23 mouse cellular contexts compared by ENCODE assay signal in genomic region chr10:14234005-14234602, GRCm38 (mm10).
DNase-seq lines count a peak whose midpoint lies in the region; ATAC-seq and TF ChIP-seq lines count a peak whose summit lies in the region.
"Had no signal": no experiment of that assay in that cellular context is flagged by ENCODE, and none has a peak within 500 bp of the region (broad histone marks: within the 10 kb centered on the region; RNA-seq: fewer than 3 reads in every experiment).

No protein-coding gene starts in this region.

- TF ChIP-seq CTCF in Patski (IDR thresholded peaks at IDR 0.05) = no peak

- 43% methylated on average over 5 of the region's 5 CpGs for WGBS in embryonic facial prominence, embryonic 14.5 days
- WGBS in embryonic facial prominence, embryonic 10.5 days = 56% methylated on average over 5 of the region's 5 CpGs

- no peak for ATAC-seq in embryonic facial prominence, embryonic 14.5 days (ENCODE audit: low read depth)
- ATAC-seq in Patski = peak; percentile 95
- ATAC-seq: CD4-positive, CD25-positive, alpha-beta regulatory T cell, adult 4 months had no signal

- H3K36me3 ChIP-seq in embryonic facial prominence, embryonic 14.5 days (ENCODE audit: control insufficient read depth, insufficient read depth, low read length) = no peaks in the 10 kb centered on the region
- no peaks in the 10 kb centered on the region for H3K36me3 ChIP-seq in embryonic facial prominence, embryonic 10.5 days (replicated peaks)
- H3K36me3 ChIP-seq: heart, embryonic 10.5 days; heart, embryonic 15.5 days; hindbrain, embryonic 12.5 days; limb, embryonic 12.5 days; liver, embryonic 15.5 days; midbrain, embryonic 10.5 days; neural tube, embryonic 12.5 days had no signal

- H3K9ac ChIP-seq in embryonic facial prominence, embryonic 14.5 days (ENCODE audit: low read depth, low read length) = no peak overlapping the region
- H3K9ac ChIP-seq: heart, embryonic 15.5 days; hindbrain, embryonic 12.5 days; limb, embryonic 12.5 days; liver, embryonic 15.5 days; lung, embryonic 14.5 days; neural tube, embryonic 12.5 days had no signal

- peak; percentile 25 for DNase-seq in embryonic facial prominence, embryonic 14.5 days (ENCODE audit: low spot score)
- DNase-seq in embryonic facial prominence, embryonic 10.5 days (ENCODE audit: low spot score) = no peak
- peak; percentile 25 for DNase-seq in heart, adult 11 months
- DNase-seq in heart, postnatal 4 days = no peak
- DNase-seq in 3134 (ENCODE audit: extremely low read depth, insufficient read length, low spot score) = peak; percentile 26
- peak; percentile 90 for DNase-seq in Patski (ENCODE audit: low read depth, low spot score)
- no peak for DNase-seq in gastrocnemius, postnatal 10 days
- DNase-seq in urinary bladder, postnatal 10 days (ENCODE audit: low spot score) = no peak
- DNase-seq: adrenal gland, postnatal 10 days; cerebellum, adult 11 months; kidney, adult 8-10 months; lung, embryonic 14.5 days; lung, postnatal 14 days had no signal

- no peak overlapping the region for H3K4me3 ChIP-seq in embryonic facial prominence, embryonic 14.5 days (ENCODE audit: low read depth, low read length)
- H3K4me3 ChIP-seq in embryonic facial prominence, embryonic 10.5 days = no peak overlapping the region
- H3K4me3 ChIP-seq: heart, embryonic 10.5 days; heart, embryonic 15.5 days; hindbrain, embryonic 12.5 days; limb, embryonic 12.5 days; liver, embryonic 15.5 days; midbrain, embryonic 10.5 days; myocyte; neural tube, embryonic 12.5 days had no signal

- CTCF ChIA-PET in Patski (lab: Charles Lee) = no interaction called here

- in situ Hi-C loops in Patski (cut with MboI; ENCODE audit: low pct_unique_long_range_greater_than_20kb) = no loop called here

- H3K4me1 ChIP-seq in embryonic facial prominence, embryonic 14.5 days (ENCODE audit: control insufficient read depth, insufficient read depth, low read length) = no peaks in the 10 kb centered on the region
- H3K4me1 ChIP-seq in embryonic facial prominence, embryonic 10.5 days = no peaks in the 10 kb centered on the region
- H3K4me1 ChIP-seq: heart, embryonic 10.5 days; heart, embryonic 15.5 days; hindbrain, embryonic 12.5 days; limb, embryonic 12.5 days; liver, embryonic 15.5 days; midbrain, embryonic 10.5 days; neural tube, embryonic 12.5 days had no signal

- no peak overlapping the region for H3K27ac ChIP-seq in embryonic facial prominence, embryonic 14.5 days (replicated peaks; ENCODE audit: low read depth, low read length)
- H3K27ac ChIP-seq in embryonic facial prominence, embryonic 10.5 days (replicated peaks) = no peak overlapping the region
- H3K27ac ChIP-seq: heart, embryonic 10.5 days; heart, embryonic 15.5 days; hindbrain, embryonic 12.5 days; kidney, postnatal 0 days; limb, embryonic 12.5 days; liver, embryonic 15.5 days; midbrain, embryonic 10.5 days; neural tube, embryonic 12.5 days had no signal

- no peaks in the 10 kb centered on the region for H3K27me3 ChIP-seq in embryonic facial prominence, embryonic 14.5 days (replicated peaks; ENCODE audit: control insufficient read depth, insufficient read depth, low read length)
- no peaks in the 10 kb centered on the region for H3K27me3 ChIP-seq in embryonic facial prominence, embryonic 10.5 days (replicated peaks; ENCODE audit: low read depth, poor library complexity, severe bottlenecking)
- H3K27me3 ChIP-seq in Patski = peaks cover 10% of the 10 kb centered on the region
- H3K27me3 ChIP-seq: heart, embryonic 15.5 days; hindbrain, embryonic 12.5 days; limb, embryonic 12.5 days; liver, embryonic 15.5 days; neural tube, embryonic 12.5 days had no signal

- POLR2A ChIA-PET in Patski (lab: Charles Lee) = no interaction called here

- H3K9me3 ChIP-seq in embryonic facial prominence, embryonic 14.5 days (ENCODE audit: control insufficient read depth, low read length) = no peaks in the 10 kb centered on the region
- no peaks in the 10 kb centered on the region for H3K9me3 ChIP-seq in embryonic facial prominence, embryonic 10.5 days
- H3K9me3 ChIP-seq: heart, embryonic 10.5 days; heart, embryonic 15.5 days; hindbrain, embryonic 12.5 days; limb, embryonic 12.5 days; liver, embryonic 15.5 days; midbrain, embryonic 10.5 days; neural tube, embryonic 12.5 days had no signal

- H3K4me2 ChIP-seq in embryonic facial prominence, embryonic 14.5 days (ENCODE audit: low read depth, low read length) = no peak overlapping the region
- H3K4me2 ChIP-seq: heart, embryonic 15.5 days; hindbrain, embryonic 12.5 days; limb, embryonic 12.5 days; liver, embryonic 15.5 days; lung, embryonic 14.5 days; neural tube, embryonic 12.5 days had no signal

Comparison
In these comparisons a context has a peak if more than half of its experiments do, and no peak if none do; other contexts are left out.
1. DNase-seq: peak in embryonic facial prominence, embryonic 14.5 days (single experiment), heart, adult 11 months (single experiment), 3134 (single experiment) and Patski (single experiment); none in embryonic facial prominence, embryonic 10.5 days (single experiment), heart, postnatal 4 days (single experiment), gastrocnemius, postnatal 10 days (single experiment) and urinary bladder, postnatal 10 days (single experiment).